Mouse (Mus musculus): ENCODE measurements around the gene Rock2.

Gene Rock2

DNA sequence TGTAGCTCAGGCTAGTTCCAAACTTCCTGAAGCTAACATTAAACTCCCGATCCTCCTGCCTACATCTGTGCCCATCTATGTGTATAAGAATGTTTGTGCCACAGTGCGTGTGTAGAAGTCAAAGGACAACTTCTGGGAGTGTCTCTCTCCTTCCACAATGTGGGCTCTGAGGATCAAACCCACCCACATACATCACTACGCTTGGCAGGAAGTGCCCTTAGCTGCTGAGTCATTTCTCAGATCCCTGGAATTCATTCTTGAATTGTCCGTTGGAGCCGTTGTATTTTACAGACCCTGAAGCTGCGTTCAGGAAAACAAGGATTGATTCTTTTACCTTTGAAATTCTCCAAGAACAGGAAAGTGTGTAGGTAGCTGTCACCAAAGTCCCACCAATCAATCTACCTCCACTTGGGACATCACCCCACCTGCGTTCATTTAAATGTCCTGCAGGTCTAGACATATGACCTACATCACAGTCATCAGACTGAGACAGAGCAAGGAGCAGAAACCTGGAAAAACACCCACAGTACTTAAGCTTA is 21.7 kb upstream of the Rock2 start:
- DNase-seq = no peak

DNA sequence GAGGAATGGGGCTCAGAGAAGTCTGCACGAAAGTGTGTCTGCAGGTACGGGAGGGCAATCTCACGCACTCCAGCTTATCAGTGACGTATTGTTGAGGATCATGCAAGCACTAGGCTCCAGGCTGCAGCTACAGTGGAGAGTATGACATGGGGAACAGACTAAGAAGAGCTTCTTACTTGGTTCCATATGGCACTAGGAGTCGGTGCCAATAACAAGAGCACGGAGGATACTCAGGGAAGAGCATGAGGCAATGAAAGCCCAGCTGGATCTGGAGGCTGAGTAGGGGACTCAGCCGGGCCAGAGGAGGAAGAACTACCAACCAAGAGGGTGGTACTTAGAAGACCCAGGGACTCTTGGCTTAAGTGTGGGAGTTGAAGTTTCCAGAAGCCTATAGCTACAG is 21.1 kb upstream of the Rock2 start:
- DNase-seq = peak; percentile 74

DNA sequence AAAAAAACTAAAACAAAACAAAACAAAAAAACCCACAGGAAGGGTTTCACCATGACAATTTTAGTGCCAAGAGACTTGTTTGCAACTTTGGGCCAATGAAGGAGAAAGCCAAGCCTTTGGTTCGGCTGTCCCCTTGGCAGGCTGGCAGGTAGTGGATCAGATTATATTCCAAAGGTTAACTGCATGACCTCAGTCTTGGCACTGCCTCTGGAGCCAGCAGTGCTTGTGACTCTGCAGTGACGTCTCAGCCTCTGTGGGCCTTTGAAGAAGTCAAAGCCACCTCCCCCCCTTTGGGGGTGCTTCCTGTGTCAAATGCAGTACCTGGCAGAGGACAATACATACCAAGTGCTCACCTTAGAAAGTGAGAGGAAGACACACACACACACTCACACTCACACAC is 20.6 kb upstream of the Rock2 start:
- no peak for DNase-seq

DNA sequence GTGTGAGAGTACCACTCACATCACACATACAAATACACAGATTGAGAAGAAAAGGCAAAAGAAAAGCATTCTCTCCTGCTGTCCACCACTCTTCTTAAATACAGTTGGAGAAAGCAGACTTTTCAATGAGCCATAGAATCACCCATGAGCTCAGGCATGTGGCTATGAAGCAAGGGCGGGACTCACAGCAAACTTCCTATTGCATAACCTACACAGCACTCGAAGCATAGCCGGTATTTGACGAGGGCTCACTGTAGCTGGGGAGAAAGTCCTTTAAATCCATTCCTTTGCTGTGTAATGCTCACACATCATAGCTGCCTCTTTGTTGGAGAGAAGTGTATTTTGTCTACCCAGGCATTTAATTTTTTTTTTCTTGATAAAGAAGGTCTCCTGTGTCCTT is 19.4 kb upstream of the Rock2 start:
- DNase-seq = no peak

DNA sequence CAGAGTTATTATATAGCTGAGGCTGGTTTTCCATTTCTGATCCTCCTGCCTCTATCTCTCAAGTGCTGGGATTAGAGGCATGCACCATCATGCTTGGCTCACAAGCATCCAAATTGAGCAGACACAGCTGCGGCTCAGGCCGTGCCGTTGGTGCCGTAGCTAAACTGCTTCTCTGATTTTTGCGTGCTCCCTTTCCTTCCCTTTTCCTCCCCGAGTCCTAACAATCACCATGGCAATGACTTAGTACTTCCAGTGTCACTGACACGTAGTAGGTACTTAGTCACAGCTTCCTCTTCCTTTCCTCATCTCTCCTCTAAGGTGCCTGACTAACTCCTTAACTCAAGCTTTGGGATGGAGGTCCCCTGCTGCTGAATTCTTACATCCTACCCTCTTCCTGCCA is 19.0 kb upstream of the Rock2 start:
- no peak for DNase-seq

DNA sequence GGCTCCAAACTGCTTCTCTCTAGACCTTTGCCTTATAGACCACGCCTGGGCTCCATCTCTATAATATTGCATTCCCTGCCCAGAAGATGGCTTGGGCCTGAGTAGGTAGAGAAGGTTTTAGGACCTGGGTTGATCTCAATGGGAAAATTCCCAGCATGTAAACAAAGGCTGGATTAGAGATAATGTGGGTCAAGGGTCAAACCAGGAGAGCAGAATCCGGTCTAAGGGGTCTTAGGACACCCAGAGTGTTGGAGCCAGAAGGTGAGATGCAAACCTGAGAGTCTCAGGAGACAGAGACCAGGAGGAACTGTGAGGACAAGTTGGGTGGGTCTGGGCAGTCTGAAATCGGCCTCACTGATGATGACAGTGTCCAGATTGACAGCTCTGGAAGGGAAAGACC is 18.0 kb upstream of the Rock2 start:
- DNase-seq = no peak

DNA sequence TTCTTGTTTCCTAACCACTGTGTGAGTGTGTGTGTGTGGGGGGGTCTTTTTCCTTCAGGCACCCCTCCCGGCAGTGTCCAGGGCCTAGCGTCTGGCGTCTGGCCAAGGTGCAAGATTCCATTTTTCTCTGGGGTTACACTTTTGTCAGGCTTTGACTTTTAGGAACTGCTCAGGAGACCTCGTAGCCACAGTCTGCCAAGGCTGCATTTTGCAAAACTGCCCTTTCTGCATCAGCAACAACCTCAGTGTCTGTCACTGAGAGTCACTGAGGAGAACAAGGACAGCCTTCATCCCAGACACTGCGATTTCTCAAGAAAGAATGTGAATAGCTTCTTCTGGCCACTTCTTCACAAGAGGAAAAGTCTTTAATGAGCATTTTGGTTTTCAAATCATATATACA is 17.6 kb upstream of the Rock2 start:
- DNase-seq = no peak

DNA sequence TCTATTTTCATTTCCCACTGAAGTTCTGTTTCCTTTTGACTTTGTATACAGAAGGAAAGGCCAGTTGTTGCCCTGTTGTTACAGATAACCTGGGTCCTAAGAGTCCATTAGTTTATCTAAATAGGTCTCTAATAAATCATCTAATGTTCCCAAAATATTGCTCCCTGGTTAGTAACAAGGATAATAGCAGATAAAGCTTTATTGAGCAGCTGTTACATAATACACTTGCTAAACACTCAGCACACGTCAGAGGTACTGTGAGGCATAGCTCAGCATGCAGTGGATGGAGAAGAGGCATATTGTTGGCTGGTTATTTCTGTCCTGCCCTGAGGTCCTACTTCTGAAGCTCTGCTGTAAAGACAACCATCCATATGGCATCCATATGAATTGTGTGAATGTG is 17.0 kb upstream of the Rock2 start:
- DNase-seq = no peak

DNA sequence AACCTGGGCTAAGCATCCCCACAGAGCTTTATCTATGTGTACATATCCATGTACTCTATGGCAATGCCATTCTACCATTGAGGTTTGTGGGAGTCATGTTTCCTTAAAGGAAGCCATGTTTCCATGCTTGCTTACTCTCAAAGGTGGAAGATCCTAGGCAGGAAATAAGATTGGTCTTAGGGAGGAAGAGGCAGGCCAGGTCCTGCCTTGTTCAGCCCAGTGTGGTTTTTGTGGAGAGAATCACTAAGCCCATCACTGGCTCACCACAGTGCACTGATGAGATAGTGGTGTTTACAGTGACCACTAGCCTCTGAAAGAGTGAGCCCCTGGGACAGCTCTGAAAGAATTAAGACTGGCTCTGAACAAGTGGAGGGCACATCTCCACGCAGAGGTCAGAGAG is 15.3 kb upstream of the Rock2 start:
- DNase-seq = no peak

DNA sequence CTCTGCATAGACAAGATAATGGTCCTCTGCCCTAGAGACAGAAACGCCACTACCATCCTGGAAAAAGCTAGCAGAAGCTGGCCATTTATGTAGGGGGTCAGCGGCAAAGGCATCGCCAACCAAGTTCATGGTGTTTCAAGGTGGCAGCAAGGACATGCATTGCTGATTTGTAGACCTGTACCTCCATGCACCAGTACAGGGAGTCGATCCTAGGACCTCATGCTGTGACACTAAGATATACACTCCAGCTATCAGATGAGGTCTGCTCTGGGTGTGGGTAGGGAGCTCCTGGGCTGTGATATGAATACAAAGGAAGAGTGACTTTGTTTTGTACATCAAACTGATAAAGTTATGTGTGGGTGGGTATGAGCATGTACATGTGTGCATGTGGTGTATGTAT is 14.6 kb upstream of the Rock2 start:
- no peak for DNase-seq

DNA sequence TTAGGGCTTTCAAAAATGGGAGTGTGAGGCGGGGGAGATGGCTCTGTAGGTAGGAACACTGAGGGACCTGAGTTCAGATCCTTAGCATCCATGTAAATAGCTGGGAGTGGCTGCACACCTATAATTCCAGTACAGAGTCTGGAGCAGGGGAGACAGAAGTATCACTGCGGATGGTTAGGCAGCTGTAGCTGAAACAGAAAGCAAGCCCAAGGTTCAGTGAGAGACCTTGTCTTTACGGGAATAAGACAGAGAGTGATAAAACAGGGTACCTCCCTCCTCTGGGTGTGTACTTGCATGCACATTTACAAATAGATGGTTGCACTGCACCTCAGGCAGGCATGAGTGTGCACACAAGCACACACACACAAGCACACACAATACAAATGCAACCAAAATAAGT is 12.3 kb upstream of the Rock2 start:
- DNase-seq = no peak

DNA sequence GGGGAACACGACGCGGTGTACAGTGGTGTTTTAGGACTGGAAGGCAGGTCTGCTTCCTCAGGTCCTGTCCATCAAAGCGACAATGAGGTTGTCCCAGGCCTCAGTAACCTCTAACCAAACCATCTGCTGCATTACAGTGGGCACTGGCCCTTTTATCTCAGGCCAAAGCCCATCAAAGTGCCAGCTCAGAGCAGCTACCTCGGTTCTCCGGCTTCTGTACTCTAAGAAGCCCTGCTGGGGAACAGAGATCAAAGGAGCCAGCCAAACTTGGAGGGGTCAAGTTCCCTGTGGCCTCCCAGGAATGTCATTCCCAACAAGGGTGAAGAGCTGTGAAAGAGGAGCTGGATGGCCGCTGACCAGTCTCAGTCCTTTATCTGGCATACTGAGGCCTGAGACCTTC is 11.6 kb upstream of the Rock2 start:
- no peak for DNase-seq

DNA sequence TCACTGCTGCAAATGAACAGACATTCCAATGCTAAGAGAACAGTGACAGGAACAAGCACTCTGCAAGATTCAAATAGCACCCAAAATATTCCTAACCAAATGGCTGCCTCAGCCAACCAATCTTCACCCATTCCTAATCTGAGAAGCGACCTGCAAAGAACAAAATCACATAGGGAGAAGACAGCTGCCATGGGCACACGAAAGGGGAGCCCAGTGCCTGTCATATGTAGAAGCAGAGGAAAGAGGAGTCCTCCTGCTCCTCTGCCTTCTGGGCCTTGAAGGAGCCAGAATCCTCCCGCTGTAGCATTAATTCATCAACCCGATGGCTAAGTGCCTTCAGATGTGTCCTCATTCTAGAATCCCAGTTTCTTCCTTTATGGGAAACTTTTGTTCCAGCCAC is 10.2 kb upstream of the Rock2 start:
- DNase-seq = peak; percentile 51

DNA sequence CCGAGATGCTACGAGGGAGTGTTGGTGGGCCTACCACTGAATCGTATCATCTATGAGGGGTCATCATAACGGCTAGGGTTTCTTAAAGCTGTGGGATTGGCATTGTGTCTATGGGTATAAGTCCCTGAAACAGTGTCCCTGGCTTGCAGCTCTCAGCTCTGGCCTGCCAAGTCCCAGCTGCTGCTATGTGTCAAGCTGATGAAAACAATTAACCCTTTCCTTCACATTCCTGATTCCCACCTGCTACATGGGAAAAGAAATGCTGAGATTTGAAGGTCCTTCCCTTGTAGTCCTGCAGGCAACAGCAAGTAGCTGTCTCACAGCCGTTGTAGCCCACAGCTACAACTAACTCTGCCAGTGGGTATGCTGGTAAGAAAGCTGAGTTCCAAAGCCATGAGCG is 8.3 kb upstream of the Rock2 start:
- DNase-seq = no peak

DNA sequence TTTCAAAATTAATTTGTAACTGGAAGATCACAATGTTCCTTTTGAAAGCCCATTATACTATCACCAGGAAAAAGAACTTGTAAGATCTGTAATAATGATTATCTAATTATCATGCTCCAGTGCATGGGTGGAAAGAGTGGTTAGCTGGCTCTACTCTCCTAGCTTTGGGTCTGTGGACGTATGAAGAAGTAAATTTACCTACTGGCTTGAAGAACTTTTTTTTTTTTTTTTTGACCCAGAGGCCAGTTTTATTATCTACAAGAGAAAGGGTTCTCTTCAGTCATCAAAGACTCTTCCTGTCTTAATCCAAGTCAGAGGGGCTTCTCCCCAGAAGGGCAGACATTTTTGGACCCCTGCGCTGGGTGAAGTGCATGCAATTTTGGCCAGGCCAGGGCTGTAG is 1.7 kb upstream of the Rock2 start:
- no peak for DNase-seq

DNA sequence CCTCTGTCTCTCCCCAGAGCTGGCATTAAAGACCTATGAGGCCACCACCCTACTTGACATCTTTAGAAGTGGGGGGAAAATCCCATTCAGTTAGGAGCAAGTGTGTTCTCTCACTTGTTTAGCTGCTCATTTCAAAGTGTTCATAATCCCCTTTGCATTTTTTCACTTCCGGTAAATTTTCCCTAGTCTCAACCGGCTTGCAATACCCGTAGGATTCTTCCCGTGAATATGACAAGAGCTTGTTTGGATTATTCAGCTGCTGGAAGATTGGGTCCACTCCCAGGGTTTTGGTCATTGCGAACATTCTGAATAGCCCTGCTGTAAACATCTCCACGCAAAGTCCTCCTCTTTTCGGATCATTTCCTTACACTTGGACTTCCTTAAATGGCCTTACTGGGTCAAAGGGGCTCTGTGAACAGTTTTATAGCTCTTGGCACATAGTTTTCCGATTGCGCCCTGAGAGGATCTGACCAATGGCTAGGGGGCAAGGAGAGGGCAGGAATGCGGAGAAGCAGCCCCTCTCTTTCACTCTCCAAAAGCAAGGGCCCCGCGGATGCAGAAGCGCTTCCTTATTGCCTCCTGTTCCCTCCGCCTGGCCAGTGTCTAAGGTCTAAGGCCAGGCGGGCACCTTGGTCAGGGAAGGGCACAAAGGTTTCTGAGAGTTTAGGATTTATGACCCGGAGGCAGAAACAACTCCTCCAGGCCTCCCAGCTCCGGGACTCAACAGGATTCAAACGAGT is 869 bp upstream of the Rock2 start:
- no peak for DNase-seq

DNA sequence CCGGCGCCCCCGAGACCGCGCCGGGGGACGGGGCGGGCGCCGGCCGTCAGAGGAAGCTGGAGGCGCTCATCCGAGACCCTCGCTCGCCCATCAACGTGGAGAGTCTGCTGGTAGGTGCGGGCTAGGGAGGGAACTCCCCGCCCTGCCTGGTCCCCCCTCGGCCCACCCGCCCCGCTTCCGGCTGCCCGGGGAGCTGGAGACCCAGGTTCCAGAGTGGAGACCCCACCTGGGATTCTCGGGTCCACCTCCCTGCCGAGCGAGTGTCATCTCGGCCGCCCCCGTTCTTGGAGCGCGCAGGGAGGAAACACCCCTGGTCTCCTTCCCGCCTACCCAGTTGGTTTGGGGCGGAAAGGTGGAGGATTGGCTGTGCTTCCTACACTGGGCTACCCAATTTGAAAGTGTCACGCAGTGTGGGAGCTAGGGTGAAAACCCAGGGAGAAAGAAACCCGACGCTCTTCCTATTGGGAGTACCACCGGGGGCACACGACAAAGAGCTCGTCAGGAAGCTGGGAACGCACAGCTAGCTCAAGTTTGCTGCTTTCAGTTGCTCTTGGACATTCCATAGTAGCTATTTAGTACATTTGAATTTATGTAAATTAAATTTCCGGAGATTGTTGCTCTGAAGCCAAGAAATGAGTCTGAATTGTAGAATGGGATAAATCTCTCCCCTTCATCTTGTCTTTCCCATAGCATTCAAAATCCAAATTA is 680 bp downstream of the Rock2 start:
- no peak for DNase-seq

DNA sequence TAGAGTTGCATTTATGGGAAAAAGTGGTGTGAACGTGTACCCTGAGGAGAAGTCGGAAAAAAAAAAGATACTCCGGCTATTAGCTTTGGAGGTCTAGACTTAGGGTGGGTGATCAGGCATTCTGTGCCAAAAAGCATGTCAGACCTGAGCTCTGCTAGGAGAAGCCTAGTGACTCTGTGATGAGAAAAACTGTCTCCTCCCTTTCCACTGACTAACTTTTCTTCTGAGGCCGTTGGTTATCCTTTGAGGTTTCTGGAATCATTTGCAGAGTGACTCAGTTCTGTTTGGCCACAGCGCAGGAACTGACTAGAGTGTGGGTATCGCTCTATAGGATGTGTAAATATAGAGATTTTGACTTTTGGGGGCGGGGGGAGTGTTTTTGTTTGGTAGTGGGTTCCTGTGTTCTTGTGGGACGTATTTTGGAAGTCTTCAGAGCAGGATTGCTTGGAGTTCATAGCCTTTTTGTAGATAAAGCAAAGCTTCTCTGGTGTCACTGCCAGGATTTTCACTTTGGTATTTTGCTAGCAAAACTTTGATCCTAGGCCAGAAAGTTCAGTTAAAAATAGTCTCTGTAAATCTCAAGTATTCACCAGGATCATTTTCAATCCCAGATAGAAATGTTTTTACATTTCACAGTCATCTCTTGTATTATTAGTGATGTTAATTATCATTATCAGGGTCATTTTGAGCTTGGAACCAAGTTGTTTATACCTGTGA is 1.5 kb downstream of the Rock2 start:
- no peak for DNase-seq

DNA sequence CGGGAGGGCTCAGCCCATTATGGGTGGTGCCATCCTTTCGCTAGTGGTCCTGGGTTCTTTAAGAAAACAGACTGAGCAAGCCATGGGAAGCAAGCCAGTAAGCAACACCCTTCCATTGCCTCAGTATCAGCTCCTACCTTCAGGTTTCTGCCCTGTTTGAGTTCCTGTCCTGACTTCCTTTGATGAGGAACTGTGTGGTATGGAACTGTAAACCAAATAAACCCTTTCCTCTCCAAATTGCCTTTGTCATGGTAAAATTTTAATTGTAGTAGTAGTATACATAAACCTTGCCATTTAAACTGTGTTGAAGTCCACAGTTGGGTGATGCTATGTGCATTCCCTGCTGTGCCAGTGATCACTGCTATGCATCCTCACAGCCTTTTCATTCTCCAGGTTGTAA is 2.5 kb downstream of the Rock2 start:
- DNase-seq = no peak

DNA sequence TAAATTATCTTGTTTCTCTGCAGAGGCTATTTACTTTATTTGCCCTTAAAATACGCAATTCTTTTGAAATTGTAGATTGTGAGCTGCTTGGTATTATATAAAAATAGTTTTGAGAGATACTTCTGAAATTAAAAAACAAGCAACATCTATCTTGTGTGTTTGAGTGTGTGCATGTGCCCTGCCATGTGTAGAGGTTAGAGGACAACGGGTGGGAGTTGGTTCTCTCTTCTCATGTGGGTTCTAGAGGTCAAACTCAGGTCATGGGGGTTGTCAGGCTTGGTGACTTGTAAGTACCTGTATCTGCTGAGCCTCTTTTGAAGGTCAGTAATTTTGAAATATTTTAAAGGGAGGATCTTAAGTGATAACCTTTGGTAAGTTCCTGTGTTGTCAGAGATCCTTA is 3.5 kb downstream of the Rock2 start:
- DNase-seq = no peak

DNA sequence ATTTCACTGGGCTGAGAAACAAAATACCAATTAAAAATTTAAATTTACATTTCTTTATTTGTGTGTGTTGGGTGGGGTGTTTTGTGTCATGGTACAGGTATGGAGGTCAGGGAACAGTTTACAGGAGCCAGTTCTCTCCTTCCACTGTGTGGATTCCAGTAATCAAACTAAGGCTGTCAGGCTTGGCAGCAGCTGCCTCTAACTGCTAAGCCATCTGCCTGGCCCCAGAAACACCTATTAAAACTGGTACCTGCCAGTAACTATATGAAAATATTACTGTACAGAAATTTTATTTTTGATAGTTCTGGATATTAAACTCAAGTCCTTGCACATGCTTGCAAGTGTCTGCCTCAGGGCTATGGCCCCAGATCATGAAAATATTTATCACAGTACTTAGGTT is 4.1 kb downstream of the Rock2 start:
- DNase-seq = no peak

DNA sequence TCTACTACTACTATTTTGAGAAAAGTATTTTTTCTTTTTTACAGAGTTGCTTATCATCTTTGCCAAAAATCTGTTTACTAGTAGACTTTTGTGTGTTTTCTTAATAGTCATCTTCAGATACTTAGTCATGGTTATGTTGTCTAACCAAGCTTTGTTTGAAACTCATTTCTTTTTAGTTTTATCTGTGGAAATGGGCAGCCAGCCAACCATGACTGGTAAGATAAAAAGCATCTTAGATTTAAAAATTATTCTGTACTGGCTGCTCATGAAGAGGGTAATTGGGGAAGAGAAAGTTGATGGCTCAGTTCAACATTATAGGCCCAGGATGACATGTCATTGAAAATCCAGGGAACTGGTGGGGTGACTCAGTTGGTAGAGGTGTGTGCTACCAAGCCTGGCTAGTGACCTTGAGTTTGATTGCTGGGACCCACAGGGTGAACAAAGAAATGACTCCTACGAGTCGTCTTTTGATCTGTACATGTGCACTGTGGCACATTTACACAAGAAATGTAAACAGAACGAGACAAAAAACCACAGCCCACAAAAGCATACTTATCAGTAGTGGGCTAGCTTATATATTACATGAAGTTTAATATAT is 6.0 kb downstream of the Rock2 start:
- no peak for DNase-seq

DNA sequence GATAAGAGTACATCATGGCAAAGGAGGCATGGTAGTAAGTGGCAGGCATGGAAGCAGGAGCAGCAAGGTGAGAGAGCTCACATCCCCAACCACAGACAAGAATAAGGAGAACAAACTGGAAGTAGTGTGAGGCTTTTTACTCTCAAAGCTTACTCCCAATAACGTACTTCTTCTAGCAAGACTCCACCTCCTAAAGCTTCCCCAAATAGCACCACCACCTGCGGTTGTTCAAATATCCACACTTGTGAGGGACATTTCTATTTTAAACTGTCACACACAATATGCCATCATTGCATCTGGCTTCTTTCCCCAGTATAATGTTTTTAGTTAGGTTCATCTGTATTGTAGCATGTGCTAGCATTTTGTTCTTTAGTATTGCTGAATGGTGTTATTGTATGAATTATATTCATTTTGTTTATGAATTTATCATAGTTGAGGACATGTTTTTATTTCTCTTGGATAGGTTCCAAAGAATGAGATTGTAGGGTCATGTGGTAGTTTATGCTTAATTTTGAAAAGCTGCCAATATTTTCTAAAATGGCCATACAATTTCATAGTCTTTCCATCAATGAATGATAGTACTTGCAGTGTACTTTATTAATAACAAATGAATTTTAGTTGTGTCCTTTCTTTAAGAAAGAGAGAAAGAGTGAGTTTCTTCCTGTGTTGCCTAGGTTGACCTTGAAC is 9.4 kb downstream of the Rock2 start:
- DNase-seq = peak; percentile 38

Measured in layer of hippocampus, adult 9-11 months (tissue).